In genomic region chr19:56722711-56723330, GRCm38 (mm10) we compare ENCODE assay signal across 8 mouse cellular contexts. TPM values are rescaled to one million over a fixed set of nuclear protein-coding genes. Genes with fewer than 3 reads are reported as not detected.
DNase-seq lines count a peak whose midpoint lies in the region; ATAC-seq lines count a peak whose summit lies in the region.

No protein-coding gene starts in this region.

- peaks cover 13% of the 10 kb centered on the region for H3K4me1 ChIP-seq in embryonic facial prominence, embryonic 11.5 days (ENCODE audit: control insufficient read depth, insufficient read depth, low read length)
- peaks cover 35% of the 10 kb centered on the region for H3K4me1 ChIP-seq in hindbrain, embryonic 10.5 days (replicated peaks)
- peaks cover 35% of the 10 kb centered on the region for H3K4me1 ChIP-seq in limb, embryonic 10.5 days
- H3K4me1 ChIP-seq in midbrain, embryonic 14.5 days (ENCODE audit: control insufficient read depth, insufficient read depth, low read length) = peaks cover 27% of the 10 kb centered on the region

- peak overlapping the region; percentile 51 for H3K9ac ChIP-seq in embryonic facial prominence, embryonic 11.5 days (replicated peaks; ENCODE audit: low read length)
- H3K9ac ChIP-seq in midbrain, embryonic 14.5 days (replicated peaks; ENCODE audit: low read length) = peak overlapping the region; percentile 54; the same call in 1 of the 2 replicates

- no peak overlapping the region for H3K27ac ChIP-seq in embryonic facial prominence, embryonic 11.5 days (replicated peaks; ENCODE audit: low read depth, low read length)
- H3K27ac ChIP-seq in hindbrain, embryonic 10.5 days = peak overlapping the region; percentile 40; the same call in 1 of the 2 replicates
- 0 out of 2 replicates have a peak overlapping the region, but pooled peaks have one; percentile 19 for H3K27ac ChIP-seq in limb, embryonic 10.5 days
- H3K27ac ChIP-seq in midbrain, embryonic 14.5 days (replicated peaks; ENCODE audit: low read depth, low read length) = no peak overlapping the region

- peaks cover 66% of the 10 kb centered on the region for H3K27me3 ChIP-seq in embryonic facial prominence, embryonic 11.5 days (ENCODE audit: control insufficient read depth, insufficient read depth, low read length)
- H3K27me3 ChIP-seq in hindbrain, embryonic 10.5 days (ENCODE audit: insufficient read depth, poor library complexity, severe bottlenecking) = peaks cover 99% of the 10 kb centered on the region
- H3K27me3 ChIP-seq in limb, embryonic 10.5 days (ENCODE audit: low read depth, poor library complexity, severe bottlenecking) = peaks cover 97% of the 10 kb centered on the region
- H3K27me3 ChIP-seq in midbrain, embryonic 14.5 days (ENCODE audit: control insufficient read depth, insufficient read depth, low read length) = peaks cover 64% of the 10 kb centered on the region

- peak overlapping the region; percentile 50 for H3K4me3 ChIP-seq in embryonic facial prominence, embryonic 11.5 days (ENCODE audit: low read depth, low read length)
- peak overlapping the region; percentile 61 for H3K4me3 ChIP-seq in hindbrain, embryonic 10.5 days
- H3K4me3 ChIP-seq in limb, embryonic 10.5 days = peak overlapping the region; percentile 61
- H3K4me3 ChIP-seq in midbrain, embryonic 14.5 days (replicated peaks; ENCODE audit: low read depth, low read length) = peak overlapping the region; percentile 51

- no peak for ATAC-seq in embryonic facial prominence, embryonic 11.5 days (replicated peaks; ENCODE audit: insufficient number of reproducible peaks, low FRiP score, low TSS enrichment, low read depth)
- peak; percentile 44; the same call in 1 of the 2 replicates for ATAC-seq in midbrain, embryonic 14.5 days (ENCODE audit: low FRiP score, low TSS enrichment)

- no peaks in the 10 kb centered on the region for H3K9me3 ChIP-seq in embryonic facial prominence, embryonic 11.5 days (replicated peaks; ENCODE audit: control insufficient read depth, low read length)
- H3K9me3 ChIP-seq in hindbrain, embryonic 10.5 days = no peaks in the 10 kb centered on the region
- no peaks in the 10 kb centered on the region for H3K9me3 ChIP-seq in limb, embryonic 10.5 days (replicated peaks)
- H3K9me3 ChIP-seq in midbrain, embryonic 14.5 days (ENCODE audit: control insufficient read depth, low read length) = no peaks in the 10 kb centered on the region

- H3K36me3 ChIP-seq in embryonic facial prominence, embryonic 11.5 days (replicated peaks; ENCODE audit: control insufficient read depth, insufficient read depth, low read depth, low read length) = no peaks in the 10 kb centered on the region
- no peaks in the 10 kb centered on the region for H3K36me3 ChIP-seq in hindbrain, embryonic 10.5 days
- H3K36me3 ChIP-seq in limb, embryonic 10.5 days = no peaks in the 10 kb centered on the region
- H3K36me3 ChIP-seq in midbrain, embryonic 14.5 days (ENCODE audit: control insufficient read depth, insufficient read depth, low read length) = no peaks in the 10 kb centered on the region

- 2% methylated on average over 69 of the region's 69 CpGs for WGBS in embryonic facial prominence, embryonic 11.5 days
- WGBS in hindbrain, embryonic 10.5 days = 1% methylated on average over 69 of the region's 69 CpGs
- WGBS in limb, embryonic 10.5 days = 2% methylated on average over 69 of the region's 69 CpGs
- 2% methylated on average over 69 of the region's 69 CpGs for WGBS in midbrain, embryonic 14.5 days

- peak overlapping the region; percentile 95 for H3K4me2 ChIP-seq in embryonic facial prominence, embryonic 11.5 days (ENCODE audit: low read depth, low read length)
- H3K4me2 ChIP-seq in midbrain, embryonic 14.5 days (ENCODE audit: low read length) = peak overlapping the region; percentile 92

- peak; percentile 8 to 9 for DNase-seq in spleen, adult 18-20 months
- no peak for DNase-seq in spleen, postnatal 36 days (ENCODE audit: low spot score in 2 of 2)
- no peak for DNase-seq in embryonic facial prominence, embryonic 11.5 days (ENCODE audit: low spot score)
- DNase-seq in hindbrain, embryonic 10.5 days (ENCODE audit: low spot score) = peak; percentile 51
- DNase-seq in limb, embryonic 10.5 days (ENCODE audit: low spot score) = peak; percentile 66
- peak; percentile 61 for DNase-seq in midbrain, embryonic 14.5 days
- peak; percentile 18 for DNase-seq in thymus, postnatal 25 days
- no peak for DNase-seq in cerebellum, adult 8-10 months

RNA-seq across cellular contexts. Expression of gene Adrb1, which starts 0.8 kb away (rescaled TPM):
- polyA plus RNA-seq in embryonic facial prominence, embryonic 11.5 days (2014; fragmentation: Nextera tagmentation; extraction: Ambion mirVana) = 0.40 and 0.42 TPM in 2 replicates
- polyA plus RNA-seq in hindbrain, embryonic 10.5 days (2016; fragmentation: Nextera tagmentation; extraction: Ambion mirVana) = 0.09 and 0.21 TPM in 2 replicates
- 0.16 TPM in 1 of 2 replicates, not detected in the other for polyA plus RNA-seq in limb, embryonic 10.5 days (2016; fragmentation: Nextera tagmentation; extraction: Ambion mirVana)
- polyA plus RNA-seq in midbrain, embryonic 14.5 days (2014; fragmentation: Nextera tagmentation; extraction: Ambion mirVana) = 0.91 and 1.2 TPM in 2 replicates

Comparison
In these comparisons a context has a peak if more than half of its experiments do, and no peak if none do; other contexts are left out.
1. DNase-seq: peak in spleen, adult 18-20 months (2 of 2), hindbrain, embryonic 10.5 days (single experiment), limb, embryonic 10.5 days (single experiment), midbrain, embryonic 14.5 days (single experiment) and thymus, postnatal 25 days (single experiment); none in spleen, postnatal 36 days (0 of 2), embryonic facial prominence, embryonic 11.5 days (single experiment) and cerebellum, adult 8-10 months (single experiment).
2. H3K27ac ChIP-seq: peak in hindbrain, embryonic 10.5 days (single experiment) and limb, embryonic 10.5 days (single experiment); none in embryonic facial prominence, embryonic 11.5 days (single experiment) and midbrain, embryonic 14.5 days (single experiment).
3. Peak in every context shown above with its lines, with median percentiles within 50 percentile points of each other: H3K4me3 ChIP-seq.